Mouse (Mus musculus) liver, adult 2 months (tissue): Measurements from ENCODE around the gene Susd5.

Experiments
- CTCF ChIP-seq: fragments of 200-500 bp; IDR thresholded peaks from 2 replicates; pipeline ENCODE4 v1.5.1; 2011; ENCODE audit warnings: low read depth, low read length, control low read depth
- POLR2A ChIP-seq: fragments of 200-500 bp; IDR thresholded peaks from 2 replicates; pipeline ENCODE4 v1.6.1; 2011; ENCODE audit warnings: low read length, control low read depth; ENCODE audit not compliant: insufficient read depth; ENCODE audit errors: extremely low read depth

- TF ChIP-seq CTCF (no peak), POLR2A (no peak)
Observed at GRCm38 (mm10) chr9:114094854-114095253, 37.9 kb downstream of the Susd5 start.
